Comparison of ENCODE assay signal across 17 mouse cellular contexts in the genomic region with DNA sequence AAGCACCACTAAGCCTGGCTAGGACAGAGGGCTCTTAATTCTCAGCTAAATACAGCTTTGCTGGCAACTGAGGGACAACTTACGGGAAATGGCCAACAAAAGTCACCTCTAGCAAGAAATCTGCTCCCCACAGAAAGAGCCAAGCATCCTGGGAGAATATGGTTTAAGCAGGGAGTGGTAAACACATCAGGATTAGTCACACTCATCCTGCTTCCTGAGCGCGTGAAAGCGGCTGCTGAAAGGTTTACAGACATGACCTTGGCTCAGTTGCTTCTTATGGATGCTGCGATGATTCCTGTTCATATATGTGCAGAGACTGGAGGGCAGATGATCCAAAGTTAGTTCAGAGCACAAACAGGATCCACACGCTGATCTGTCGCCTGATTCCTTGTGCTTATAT. TPM values are rescaled to one million over a fixed set of nuclear protein-coding genes. Genes with fewer than 3 reads are reported as not detected.
"Had no signal": no experiment of that assay in that cellular context is flagged by ENCODE, and none has a peak within 500 bp of the region (broad histone marks: within the 10 kb centered on the region; RNA-seq: fewer than 3 reads in every experiment).

No protein-coding gene starts in this region.

- H3K36me3 ChIP-seq: kidney, embryonic 15.5 days; liver, embryonic 13.5 days; midbrain, embryonic 13.5 days had no signal

- H3K9me3 ChIP-seq: kidney, embryonic 15.5 days; liver, embryonic 13.5 days; midbrain, embryonic 13.5 days had no signal

- H3K27me3 ChIP-seq: kidney, embryonic 15.5 days; liver, embryonic 13.5 days had no signal

- DNase-seq: kidney, adult 8-10 months; kidney, postnatal 14 days; kidney, postnatal 4 days; left cerebral cortex, postnatal 4 days; liver, embryonic 13.5 days; lung, embryonic 14.5 days; right cerebral cortex, adult 18-20 months; right cerebral cortex, postnatal 14 days; right cerebral cortex, postnatal 4 days; thymus, adult 2 months; thymus, postnatal 14 days; thymus, postnatal 4 days had no signal

- H3K27ac ChIP-seq: liver, embryonic 13.5 days; macrophage; midbrain, embryonic 13.5 days; stomach, postnatal 0 days had no signal

- H3K4me3 ChIP-seq: kidney, embryonic 15.5 days; liver, embryonic 13.5 days; midbrain, embryonic 13.5 days had no signal

RNA-seq across cellular contexts. Expression of gene Tmem44, which starts 50.4 kb away (rescaled TPM):
- total RNA-seq: monocyte, adult 5-6 weeks had no signal
- polyA plus RNA-seq: macrophage had no signal
